In genomic region chr7:109648812-109649594, GRCm38 (mm10) we compare ENCODE assay signal across 12 mouse cellular contexts. TPM values are rescaled to one million over a fixed set of nuclear protein-coding genes. Genes with fewer than 3 reads are reported as not detected.
DNase-seq lines count a peak whose midpoint lies in the region; ATAC-seq and TF ChIP-seq lines count a peak whose summit lies in the region.
"Had no signal": no experiment of that assay in that cellular context is flagged by ENCODE, and none has a peak within 500 bp of the region (broad histone marks: within the 10 kb centered on the region; RNA-seq: fewer than 3 reads in every experiment).

No protein-coding gene starts in this region.

- peak; percentile 16 for TF ChIP-seq POLR2A in myocyte (IDR thresholded peaks at IDR 0.05; ENCODE audit: insufficient read length, low read depth)

- H3K4me3 ChIP-seq in lung, embryonic 16.5 days (ENCODE audit: low read length): no peak overlapping the region
- no peak overlapping the region for H3K4me3 ChIP-seq in heart, embryonic 12.5 days
- no peak overlapping the region for H3K4me3 ChIP-seq in intestine, embryonic 16.5 days (ENCODE audit: low read length)
- no peak overlapping the region for H3K4me3 ChIP-seq in myocyte
- H3K4me3 ChIP-seq: layer of hippocampus, adult 2 months had no signal

- H3ac ChIP-seq in myocyte (ENCODE audit: control insufficient read depth, insufficient read length): no peak overlapping the region

- H3K36me3 ChIP-seq in lung, embryonic 16.5 days (ENCODE audit: control insufficient read depth, insufficient read depth, low read length): no peaks in the 10 kb centered on the region
- no peaks in the 10 kb centered on the region for H3K36me3 ChIP-seq in heart, embryonic 12.5 days
- H3K36me3 ChIP-seq in intestine, embryonic 16.5 days (ENCODE audit: control insufficient read depth, insufficient read depth, low read length): no peaks in the 10 kb centered on the region
- H3K36me3 ChIP-seq in myocyte (ENCODE audit: control insufficient read depth, insufficient read depth): no peaks in the 10 kb centered on the region

- H3K27ac ChIP-seq in lung, embryonic 16.5 days (ENCODE audit: low read length): no peak overlapping the region
- H3K27ac ChIP-seq in heart, embryonic 12.5 days (ENCODE audit: poor library complexity, severe bottlenecking): peak overlapping the region; percentile 74
- H3K27ac ChIP-seq in intestine, embryonic 16.5 days (ENCODE audit: low read length): peak overlapping the region; percentile 21; the same call in 1 of the 2 replicates
- H3K27ac ChIP-seq: layer of hippocampus, adult 2 months had no signal

- peaks cover 17% of the 10 kb centered on the region for H3K4me1 ChIP-seq in lung, embryonic 16.5 days (replicated peaks; ENCODE audit: control insufficient read depth, insufficient read depth, low read length)
- peaks cover 26% of the 10 kb centered on the region for H3K4me1 ChIP-seq in heart, embryonic 12.5 days (replicated peaks)
- peaks cover 15% of the 10 kb centered on the region for H3K4me1 ChIP-seq in intestine, embryonic 16.5 days (ENCODE audit: control insufficient read depth, insufficient read depth, low read length)

- no peaks in the 10 kb centered on the region for H3K9me3 ChIP-seq in lung, embryonic 16.5 days (ENCODE audit: control insufficient read depth, low read length)
- H3K9me3 ChIP-seq in heart, embryonic 12.5 days (replicated peaks): no peaks in the 10 kb centered on the region
- H3K9me3 ChIP-seq in intestine, embryonic 16.5 days (ENCODE audit: control insufficient read depth, low read length): no peaks in the 10 kb centered on the region

- H3K9ac ChIP-seq in lung, embryonic 16.5 days (ENCODE audit: low read length): no peak overlapping the region
- H3K9ac ChIP-seq in heart, embryonic 12.5 days: peak overlapping the region; percentile 39
- H3K9ac ChIP-seq in intestine, embryonic 16.5 days (ENCODE audit: low read depth, low read length): no peak overlapping the region

- H3K4me2 ChIP-seq in lung, embryonic 16.5 days (ENCODE audit: low read depth, low read length): no peak overlapping the region
- H3K4me2 ChIP-seq in heart, embryonic 12.5 days: peak overlapping the region; percentile 27
- no peak overlapping the region for H3K4me2 ChIP-seq in intestine, embryonic 16.5 days (ENCODE audit: low read depth, low read length)
- peak overlapping the region; percentile 19 for H3K4me2 ChIP-seq in myocyte (ENCODE audit: low read depth)

- ATAC-seq in lung, embryonic 16.5 days (ENCODE audit: low read depth): peak; percentile 60
- peak; percentile 78 for ATAC-seq in heart, embryonic 12.5 days (ENCODE audit: insufficient number of reproducible peaks, low FRiP score)
- peak; percentile 93 for ATAC-seq in intestine, embryonic 16.5 days
- ATAC-seq: Patski had no signal

- DNase-seq in lung, adult 18-20 months: no peak
- DNase-seq in layer of hippocampus, adult 9-10 months (ENCODE audit: low spot score): no peak
- DNase-seq in gastrocnemius, postnatal 25 days: no peak
- DNase-seq in embryo, embryonic 10.5 days (ENCODE audit: low spot score): no peak
- DNase-seq: cerebellum, adult 9-10 months; right cerebral cortex, postnatal 25 days had no signal

- peaks cover 86% of the 10 kb centered on the region for H3K79me2 ChIP-seq in myocyte (ENCODE audit: control insufficient read depth, insufficient read depth)

- no peaks in the 10 kb centered on the region for H3K27me3 ChIP-seq in lung, embryonic 16.5 days (ENCODE audit: control insufficient read depth, insufficient read depth, low read depth, low read length)
- H3K27me3 ChIP-seq in heart, embryonic 12.5 days (replicated peaks): no peaks in the 10 kb centered on the region
- no peaks in the 10 kb centered on the region for H3K27me3 ChIP-seq in intestine, embryonic 16.5 days (replicated peaks; ENCODE audit: control insufficient read depth, insufficient read depth, low read length)
- H3K27me3 ChIP-seq in myocyte (ENCODE audit: control insufficient read depth, insufficient read depth, insufficient read length): no peaks in the 10 kb centered on the region
- H3K27me3 ChIP-seq: Patski had no signal

- 69% methylated on average over 10 of the region's 10 CpGs for WGBS in lung, embryonic 16.5 days
- 29% methylated on average over 10 of the region's 10 CpGs for WGBS in heart, embryonic 12.5 days
- 57% methylated on average over 10 of the region's 10 CpGs for WGBS in intestine, embryonic 16.5 days

TF ChIP-seq in myocyte, 11 proteins besides CTCF, POLR2A, EP300 and RAD21:
- TF ChIP-seq MYOD1 (IDR thresholded peaks at IDR 0.05; ENCODE audit: control insufficient read depth in 1 of 3, insufficient read length in 2 of 3, low read depth in 2 of 3): no peak
- no peak for TF ChIP-seq MAX (IDR thresholded peaks at IDR 0.05; ENCODE audit: low read depth)
- TF ChIP-seq TCF12 (IDR thresholded peaks at IDR 0.05; ENCODE audit: insufficient read depth, poor library complexity, severe bottlenecking): no peak
- no peak for TF ChIP-seq CEBPB (IDR thresholded peaks at IDR 0.05; ENCODE audit: insufficient read depth, poor library complexity, severe bottlenecking)
- TF ChIP-seq USF1 (IDR thresholded peaks at IDR 0.05; ENCODE audit: low read depth): no peak
- TF ChIP-seq SRF (IDR thresholded peaks at IDR 0.05; ENCODE audit: control insufficient read depth, insufficient read length, low read depth): no peak
- TF ChIP-seq E2F4 (IDR thresholded peaks at IDR 0.05; ENCODE audit: insufficient read depth): no peak
- TF ChIP-seq TCF3 (IDR thresholded peaks at IDR 0.05; ENCODE audit: insufficient read length, low read depth): no peak
- TF ChIP-seq MYOG (IDR thresholded peaks at IDR 0.05; ENCODE audit: control insufficient read depth in 1 of 3, insufficient read depth in 1 of 3, insufficient read length in 2 of 3, low read depth in 2 of 3): no peak
- no peak for TF ChIP-seq REST (IDR thresholded peaks at IDR 0.05; ENCODE audit: insufficient read depth, insufficient read length)
- TF ChIP-seq POLR2AphosphoS2 (IDR thresholded peaks at IDR 0.05; ENCODE audit: insufficient read length, low read depth): no peak

RNA-seq across cellular contexts. Expression of gene St5, which starts 54.4 kb away (rescaled TPM):
- 72.2 and 77.5 TPM in 2 replicates for polyA plus RNA-seq in lung, embryonic 16.5 days (2015; fragmentation: Nextera tagmentation; extraction: Ambion mirVana)
- polyA plus RNA-seq in heart, embryonic 12.5 days (2016; fragmentation: Nextera tagmentation; extraction: Ambion mirVana): 40.5 and 41.0 TPM in 2 replicates
- polyA plus RNA-seq in intestine, embryonic 16.5 days (2015; fragmentation: Nextera tagmentation; extraction: Ambion mirVana): 66.9 and 71.9 TPM in 2 replicates
- 34.1 TPM for polyA plus RNA-seq in myocyte (2012; fragmentation: generic; extraction: Trizol)
- 1 to 10 TPM; 8.0 to 8.3 TPM for total RNA-seq in gastrocnemius, postnatal 25 days (2021)

RNA-seq across cellular contexts. Expression of gene Akip1, which starts 54.5 kb away (rescaled TPM):
- polyA plus RNA-seq in lung, embryonic 16.5 days (2015; fragmentation: Nextera tagmentation; extraction: Ambion mirVana): 44.0 and 45.7 TPM in 2 replicates
- 26.0 and 28.1 TPM in 2 replicates for polyA plus RNA-seq in heart, embryonic 12.5 days (2016; fragmentation: Nextera tagmentation; extraction: Ambion mirVana)
- 37.6 and 40.9 TPM in 2 replicates for polyA plus RNA-seq in intestine, embryonic 16.5 days (2015; fragmentation: Nextera tagmentation; extraction: Ambion mirVana)
- 17.8 TPM for polyA plus RNA-seq in myocyte (2012; fragmentation: generic; extraction: Trizol)
- 1 to 10 TPM; 5.4 to 8.2 TPM for total RNA-seq in gastrocnemius, postnatal 25 days (2021)

Comparison
In these comparisons a context has a peak if more than half of its experiments do, and no peak if none do; other contexts are left out.
1. H3K4me2 ChIP-seq: peak in heart, embryonic 12.5 days (single experiment) and myocyte (single experiment); none in lung, embryonic 16.5 days (single experiment) and intestine, embryonic 16.5 days (single experiment).
2. Peak in every context shown above with its lines, with median percentiles within 50 percentile points of each other: ATAC-seq.